ENCODE assay signal across 10 mouse cellular contexts in genomic region chr6:128108324-128109035, GRCm38 (mm10). TPM values are rescaled to one million over a fixed set of nuclear protein-coding genes. Genes with fewer than 3 reads are reported as not detected.
DNase-seq lines count a peak whose midpoint lies in the region; ATAC-seq lines count a peak whose summit lies in the region.
"Had no signal": no experiment of that assay in that cellular context is flagged by ENCODE, and none has a peak within 500 bp of the region (broad histone marks: within the 10 kb centered on the region; RNA-seq: fewer than 3 reads in every experiment).

No protein-coding gene starts in this region.

- no peaks in the 10 kb centered on the region for H3K36me3 ChIP-seq in heart, embryonic 11.5 days (ENCODE audit: control insufficient read depth, insufficient read depth, low read length)
- no peaks in the 10 kb centered on the region for H3K36me3 ChIP-seq in forebrain, embryonic 15.5 days
- H3K36me3 ChIP-seq: midbrain, embryonic 15.5 days had no signal

- intact Hi-C loops in heart, postnatal 25 days (cut with DNase I): no loop called here

- H3K9ac ChIP-seq in heart, embryonic 11.5 days (ENCODE audit: low read depth, low read length): no peak overlapping the region
- H3K9ac ChIP-seq in forebrain, embryonic 15.5 days (replicated peaks): no peak overlapping the region
- H3K9ac ChIP-seq: forebrain, postnatal 0 days; midbrain, embryonic 15.5 days had no signal

- no peak for ATAC-seq in heart, embryonic 11.5 days (replicated peaks; ENCODE audit: insufficient number of reproducible peaks, low FRiP score, low TSS enrichment)
- no peak for ATAC-seq in forebrain, embryonic 15.5 days (replicated peaks)
- ATAC-seq: forebrain, postnatal 0 days; midbrain, embryonic 15.5 days had no signal

- no peaks in the 10 kb centered on the region for H3K27me3 ChIP-seq in heart, embryonic 11.5 days (ENCODE audit: control insufficient read depth, insufficient read depth, low read length)
- no peaks in the 10 kb centered on the region for H3K27me3 ChIP-seq in forebrain, embryonic 15.5 days
- H3K27me3 ChIP-seq: midbrain, embryonic 15.5 days had no signal

- no peak overlapping the region for H3K4me3 ChIP-seq in heart, embryonic 11.5 days (ENCODE audit: low read depth, low read length)
- H3K4me3 ChIP-seq in forebrain, embryonic 15.5 days: no peak overlapping the region
- H3K4me3 ChIP-seq: midbrain, embryonic 15.5 days had no signal

- peaks cover 49% of the 10 kb centered on the region for H3K4me1 ChIP-seq in heart, embryonic 11.5 days (ENCODE audit: control insufficient read depth, insufficient read depth, low read length)
- peaks cover 18% of the 10 kb centered on the region for H3K4me1 ChIP-seq in forebrain, embryonic 15.5 days

- H3K27ac ChIP-seq in heart, embryonic 11.5 days (ENCODE audit: low read depth, low read length): no peak overlapping the region
- H3K27ac ChIP-seq in forebrain, embryonic 15.5 days (replicated peaks): no peak overlapping the region
- H3K27ac ChIP-seq: midbrain, embryonic 15.5 days had no signal

- DNase-seq in heart, adult 11 months: peak; percentile 96
- peak; percentile 53 for DNase-seq in testis, postnatal 14 days (ENCODE audit: low spot score)
- no peak for DNase-seq in testis, postnatal 10 days (ENCODE audit: low spot score)
- DNase-seq in heart, postnatal 25 days (ENCODE audit: low spot score): peak; percentile 45
- DNase-seq in embryo, embryonic 11 days: no peak
- DNase-seq in layer of hippocampus, adult 9-10 months (ENCODE audit: low spot score): no peak
- DNase-seq: forebrain, postnatal 0 days had no signal

- no peaks in the 10 kb centered on the region for H3K9me3 ChIP-seq in heart, embryonic 11.5 days (replicated peaks; ENCODE audit: control insufficient read depth, low read length)
- no peaks in the 10 kb centered on the region for H3K9me3 ChIP-seq in forebrain, embryonic 15.5 days
- H3K9me3 ChIP-seq: midbrain, embryonic 15.5 days had no signal

- WGBS in heart, embryonic 11.5 days (ENCODE audit: insufficient replicate concordance): 75% methylated on average over 7 of the region's 7 CpGs
- 86% methylated on average over 7 of the region's 7 CpGs for WGBS in forebrain, embryonic 15.5 days

- H3K4me2 ChIP-seq in heart, embryonic 11.5 days: no peak overlapping the region
- H3K4me2 ChIP-seq in forebrain, embryonic 15.5 days (replicated peaks): no peak overlapping the region
- H3K4me2 ChIP-seq: midbrain, embryonic 15.5 days had no signal

RNA-seq across cellular contexts. Expression of gene Tspan9, which starts 34.9 kb away (rescaled TPM):
- 130 and 148 TPM in 2 replicates for polyA plus RNA-seq in heart, embryonic 11.5 days (2014; fragmentation: Nextera tagmentation; extraction: Ambion mirVana)
- total RNA-seq in heart, postnatal 25 days (2021): 100 to 1,000 TPM; 129 to 132 TPM
- 45.9 and 47.7 TPM in 2 replicates for polyA plus RNA-seq in forebrain, embryonic 15.5 days (2015; fragmentation: Nextera tagmentation; extraction: Ambion mirVana)

Comparison
In these comparisons a context has a peak if more than half of its experiments do, and no peak if none do; other contexts are left out.
1. DNase-seq: peak in heart, adult 11 months (single experiment), testis, postnatal 14 days (single experiment) and heart, postnatal 25 days (single experiment); none in testis, postnatal 10 days (single experiment), embryo, embryonic 11 days (single experiment) and layer of hippocampus, adult 9-10 months (single experiment).